Mouse (Mus musculus): ENCODE results near the gene Asphd2. TPM values are rescaled to one million over a fixed set of nuclear protein-coding genes. Genes with fewer than 3 reads are reported as not detected.
"Not testable (repeated sequence)": the region's sequence is repeated elsewhere in the genome, so short reads cannot be mapped to it uniquely, and the experiment has no call there.

The Asphd2 gene
- polyA plus RNA-seq, 1 experiment from 2014 or later, result 48.3 TPM

- no peak for ATAC-seq (ENCODE audit: low FRiP score)
- H3K27ac ChIP-seq (ENCODE audit: low read depth, low read length), result no peak overlapping the region
- 56% methylated on average over 4 of the region's 4 CpGs for WGBS
Observed at GRCm38 (mm10) chr5:112418023-112418422, 23.4 kb upstream of the Asphd2 start.

GRCm38 (mm10) chr5:112416673-112417072 lies 22.0 kb upstream of the Asphd2 start:
- DNase-seq (ENCODE audit: low spot score, missing footprints) (no peak), ATAC-seq (ENCODE audit: low FRiP score) (peak; percentile 83)
- H3K4me1 ChIP-seq (ENCODE audit: control insufficient read depth, insufficient read depth, low read length), result peaks cover 25% of the 10 kb centered on the region
- 31% methylated on average over 5 of the region's 5 CpGs for WGBS
- no peak overlapping the region for H3K9ac ChIP-seq (ENCODE audit: low read length)
- H3K4me3 ChIP-seq (ENCODE audit: low read depth, low read length), result no peak overlapping the region
- H3K4me2 ChIP-seq, result no peak overlapping the region
- peak overlapping the region; percentile 67 for H3K27ac ChIP-seq (ENCODE audit: low read depth, low read length)
- H3K9me3 ChIP-seq (ENCODE audit: control insufficient read depth, low read length), result no peaks in the 10 kb centered on the region
- no peaks in the 10 kb centered on the region for H3K36me3 ChIP-seq (ENCODE audit: control insufficient read depth, insufficient read depth, low read length)
- H3K27me3 ChIP-seq (ENCODE audit: control insufficient read depth, insufficient read depth, low read length), result peaks cover 3% of the 10 kb centered on the region; the same call in 1 of the 2 replicates

More at GRCm38 (mm10) chr5:112418023-112418422, 23.4 kb upstream of the Asphd2 start:
- H3K4me2 ChIP-seq, result no peak overlapping the region
- peaks cover 17% of the 10 kb centered on the region for H3K4me1 ChIP-seq (ENCODE audit: control insufficient read depth, insufficient read depth, low read length)
- H3K36me3 ChIP-seq (ENCODE audit: control insufficient read depth, insufficient read depth, low read length), result no peaks in the 10 kb centered on the region
- H3K9me3 ChIP-seq (ENCODE audit: control insufficient read depth, low read length), result no peaks in the 10 kb centered on the region
- no peak overlapping the region for H3K4me3 ChIP-seq (ENCODE audit: low read depth, low read length)
- DNase-seq (ENCODE audit: low spot score, missing footprints), result no peak
- H3K27me3 ChIP-seq (ENCODE audit: control insufficient read depth, insufficient read depth, low read length), result peaks cover 3% of the 10 kb centered on the region; the same call in 1 of the 2 replicates
- H3K9ac ChIP-seq (ENCODE audit: low read length), result no peak overlapping the region; the same call in 1 of the 2 replicates

- 92% methylated on average over 4 of the region's 4 CpGs for WGBS
Observed at GRCm38 (mm10) chr5:112412781-112413180, 18.1 kb upstream of the Asphd2 start.

GRCm38 (mm10) chr5:112411514-112412335 lies 17.1 kb upstream of the Asphd2 start:
- Histone ChIP-seq H3K4me1 (ENCODE audit: control insufficient read depth, insufficient read depth, low read length) (peaks cover 27% of the 10 kb centered on the region), H3K27ac (ENCODE audit: low read depth, low read length) (peak overlapping the region; percentile 47; the same call in 1 of the 2 replicates), H3K9me3 (ENCODE audit: control insufficient read depth, low read length) (no peaks in the 10 kb centered on the region), H3K27me3 (ENCODE audit: control insufficient read depth, insufficient read depth, low read length) (no peaks in the 10 kb centered on the region), H3K9ac (ENCODE audit: low read length) (no peak overlapping the region), H3K36me3 (ENCODE audit: control insufficient read depth, insufficient read depth, low read length) (no peaks in the 10 kb centered on the region), H3K4me3 (ENCODE audit: low read depth, low read length) (no peak overlapping the region), H3K4me2 (peak overlapping the region; percentile 34; the same call in 1 of the 2 replicates)
- 17% methylated on average over 19 of the region's 19 CpGs for WGBS
- DNase-seq (ENCODE audit: low spot score, missing footprints), result peak; percentile 91
- peak; percentile 79 for ATAC-seq (ENCODE audit: low FRiP score)

More at GRCm38 (mm10) chr5:112412781-112413180, 18.1 kb upstream of the Asphd2 start:
- H3K9me3 ChIP-seq (ENCODE audit: control insufficient read depth, low read length); H3K9ac ChIP-seq (ENCODE audit: low read length); H3K4me3 ChIP-seq (ENCODE audit: low read depth, low read length); H3K27me3 ChIP-seq (ENCODE audit: control insufficient read depth, insufficient read depth, low read length); H3K4me2 ChIP-seq; H3K27ac ChIP-seq (ENCODE audit: low read depth, low read length); DNase-seq (ENCODE audit: low spot score, missing footprints); H3K36me3 ChIP-seq (ENCODE audit: control insufficient read depth, insufficient read depth, low read length); ATAC-seq (ENCODE audit: low FRiP score): not testable (repeated sequence)
- peaks cover 34% of the 10 kb centered on the region for H3K4me1 ChIP-seq (ENCODE audit: control insufficient read depth, insufficient read depth, low read length)

- H3K36me3 ChIP-seq (ENCODE audit: control insufficient read depth, insufficient read depth, low read length), result no peaks in the 10 kb centered on the region
- ATAC-seq (ENCODE audit: low FRiP score), result 0 out of 2 replicates have a peak, but pooled peaks have one; percentile 12
- WGBS, result 28% methylated on average over 11 of the region's 11 CpGs
- no peaks in the 10 kb centered on the region for H3K27me3 ChIP-seq (ENCODE audit: control insufficient read depth, insufficient read depth, low read length)
- H3K4me2 ChIP-seq, result peak overlapping the region; percentile 34
- H3K4me3 ChIP-seq (ENCODE audit: low read depth, low read length), result no peak overlapping the region
- peak; percentile 90 for DNase-seq (ENCODE audit: low spot score, missing footprints)
- peak overlapping the region; percentile 25; the same call in 1 of the 2 replicates for H3K9ac ChIP-seq (ENCODE audit: low read length)
- H3K9me3 ChIP-seq (ENCODE audit: control insufficient read depth, low read length), result no peaks in the 10 kb centered on the region
- peaks cover 21% of the 10 kb centered on the region for H3K4me1 ChIP-seq (ENCODE audit: control insufficient read depth, insufficient read depth, low read length)
- H3K27ac ChIP-seq (ENCODE audit: low read depth, low read length), result peak overlapping the region; percentile 47; the same call in 1 of the 2 replicates
Observed at GRCm38 (mm10) chr5:112411072-112411471, 16.4 kb upstream of the Asphd2 start.

- Histone ChIP-seq H3K27ac (ENCODE audit: low read depth, low read length) (no peak overlapping the region), H3K4me1 (ENCODE audit: control insufficient read depth, insufficient read depth, low read length) (peaks cover 19% of the 10 kb centered on the region), H3K4me3 (ENCODE audit: low read depth, low read length) (no peak overlapping the region), H3K9ac (ENCODE audit: low read length) (no peak overlapping the region), H3K4me2 (no peak overlapping the region), H3K9me3 (ENCODE audit: control insufficient read depth, low read length) (no peaks in the 10 kb centered on the region), H3K36me3 (ENCODE audit: control insufficient read depth, insufficient read depth, low read length) (no peaks in the 10 kb centered on the region), H3K27me3 (ENCODE audit: control insufficient read depth, insufficient read depth, low read length) (no peaks in the 10 kb centered on the region)
- ATAC-seq (ENCODE audit: low FRiP score) (no peak), DNase-seq (ENCODE audit: low spot score, missing footprints) (peak; percentile 80)
- WGBS, result 73% methylated on average over 5 of the region's 5 CpGs
Observed at GRCm38 (mm10) chr5:112409274-112409673, 14.6 kb upstream of the Asphd2 start.

GRCm38 (mm10) chr5:112406017-112406416 lies 11.4 kb upstream of the Asphd2 start:
- Histone ChIP-seq H3K27ac (ENCODE audit: low read depth, low read length) (no peak overlapping the region), H3K4me3 (ENCODE audit: low read depth, low read length) (no peak overlapping the region), H3K9ac (ENCODE audit: low read length) (no peak overlapping the region), H3K4me2 (no peak overlapping the region), H3K4me1 (ENCODE audit: control insufficient read depth, insufficient read depth, low read length) (peaks cover 5% of the 10 kb centered on the region), H3K9me3 (ENCODE audit: control insufficient read depth, low read length) (no peaks in the 10 kb centered on the region), H3K27me3 (ENCODE audit: control insufficient read depth, insufficient read depth, low read length) (no peaks in the 10 kb centered on the region), H3K36me3 (ENCODE audit: control insufficient read depth, insufficient read depth, low read length) (no peaks in the 10 kb centered on the region)
- ATAC-seq (ENCODE audit: low FRiP score) (no peak), DNase-seq (ENCODE audit: low spot score, missing footprints) (peak; percentile 2)
- 77% methylated on average over 3 of the region's 3 CpGs for WGBS

GRCm38 (mm10) chr5:112402437-112402836 lies 7.8 kb upstream of the Asphd2 start:
- Histone ChIP-seq H3K27me3 (ENCODE audit: control insufficient read depth, insufficient read depth, low read length) (no peaks in the 10 kb centered on the region), H3K4me3 (ENCODE audit: low read depth, low read length) (no peak overlapping the region), H3K4me1 (ENCODE audit: control insufficient read depth, insufficient read depth, low read length) (no peaks in the 10 kb centered on the region), H3K9me3 (ENCODE audit: control insufficient read depth, low read length) (no peaks in the 10 kb centered on the region), H3K27ac (ENCODE audit: low read depth, low read length) (no peak overlapping the region), H3K9ac (ENCODE audit: low read length) (no peak overlapping the region), H3K36me3 (ENCODE audit: control insufficient read depth, insufficient read depth, low read length) (no peaks in the 10 kb centered on the region), H3K4me2 (no peak overlapping the region)
- WGBS, result 71% methylated on average over 3 of the region's 3 CpGs
- ATAC-seq (ENCODE audit: low FRiP score) (no peak), DNase-seq (ENCODE audit: low spot score, missing footprints) (peak; percentile 77)

GRCm38 (mm10) chr5:112399284-112399683 lies 4.6 kb upstream of the Asphd2 start:
- no peak for ATAC-seq (ENCODE audit: low FRiP score)

More at GRCm38 (mm10) chr5:112399284-112399683, 4.6 kb upstream of the Asphd2 start:
- Histone ChIP-seq H3K4me1 (ENCODE audit: control insufficient read depth, insufficient read depth, low read length) (peaks cover 3% of the 10 kb centered on the region; the same call in 1 of the 2 replicates), H3K27me3 (ENCODE audit: control insufficient read depth, insufficient read depth, low read length) (no peaks in the 10 kb centered on the region), H3K9me3 (ENCODE audit: control insufficient read depth, low read length) (no peaks in the 10 kb centered on the region), H3K9ac (ENCODE audit: low read length) (no peak overlapping the region), H3K27ac (ENCODE audit: low read depth, low read length) (no peak overlapping the region), H3K4me3 (ENCODE audit: low read depth, low read length) (no peak overlapping the region), H3K36me3 (ENCODE audit: control insufficient read depth, insufficient read depth, low read length) (no peaks in the 10 kb centered on the region), H3K4me2 (no peak overlapping the region)
- peak; percentile 69 for DNase-seq (ENCODE audit: low spot score, missing footprints)
- WGBS, result 75% methylated on average over 10 of the region's 10 CpGs
